Mouse (Mus musculus): ENCODE results near the gene Nat8f5.
"Not testable (repeated sequence)": the region's sequence is repeated elsewhere in the genome, so short reads cannot be mapped to it uniquely, and the experiment has no call there.

- not testable (repeated sequence) for TF ChIP-seq CTCF (IDR thresholded peaks at IDR 0.05; ENCODE audit: extremely low read depth, insufficient read depth, insufficient read length, insufficient replicate concordance); POLR2A (IDR thresholded peaks at IDR 0.05; ENCODE audit: low read depth, low read length)
Measured at GRCm38 (mm10) chr6:85866995-85867394, 46.2 kb upstream of the Nat8f5 start.
